Mouse (Mus musculus): ENCODE measurements at regions not wholly inside any gene's neighbourhood (a gene's known extent, or its start where the extent isn't known, plus 50 kb on each side); places are given as distances from the start of the nearest gene placed in this dataset.
A peak's percentile ranks its signal among the peaks of the same experiment; 100 is the strongest.

- peak in 1 of 2 experiments; percentile 1 for DNase-seq
Measured at GRCm38 (mm10) chr1:25996685-25997084, 167.2 kb upstream of the Adgrb3 start.

Measured in cerebellum, postnatal 10 days (tissue).